Mouse (Mus musculus) midbrain, postnatal 0 days (tissue): ENCODE measurements around the gene Gbe1. TPM values are rescaled to one million over a fixed set of nuclear protein-coding genes. Genes with fewer than 3 reads are reported as not detected.

Experiments
- ATAC-seq: fragments of 200-750 bp; cut with Nextera tagmentation; 2 replicates; pipeline ENCODE4 v1.8.0; 2017; ENCODE audit warnings: moderate number of reproducible peaks, mild to moderate bottlenecking, moderate TSS enrichment, moderate library complexity; ENCODE audit not compliant: low FRiP score
- DNase-seq: peaks from one replicate; pipeline ENCODE4 v3.0.0-alpha.2; 2015; ENCODE audit warnings: low spot score
- H3K27ac ChIP-seq: fragments of 300-500 bp; sonication (generic); 2 replicates; pipeline ENCODE4 v1.5.1; 2014; ENCODE audit warnings: low read depth, mild to moderate bottlenecking, low read length, mixed read lengths
- H3K27me3 ChIP-seq: fragments of 300-500 bp; sonication (generic); 2 replicates; pipeline ENCODE4 v1.6.1; 2014; ENCODE audit warnings: low read length, control low read depth, mixed read lengths; ENCODE audit not compliant: insufficient read depth
- H3K36me3 ChIP-seq: fragments of 300-500 bp; sonication (generic); 2 replicates; pipeline ENCODE4 v1.6.1; 2014; ENCODE audit warnings: low read length, control low read depth, mixed read lengths; ENCODE audit not compliant: insufficient read depth
- H3K4me1 ChIP-seq: fragments of 300-500 bp; sonication (generic); 2 replicates; pipeline ENCODE4 v1.6.1; 2014; ENCODE audit warnings: mild to moderate bottlenecking, control low read depth, antibody characterized with exemption, low read length, mixed read lengths; ENCODE audit not compliant: insufficient read depth
- H3K4me2 ChIP-seq: fragments of 300-500 bp; sonication (generic); 2 replicates; pipeline ENCODE4 v1.6.1; 2014; ENCODE audit warnings: low read depth, mild to moderate bottlenecking, low read length, mixed read lengths; ENCODE audit not compliant: poor library complexity, severe bottlenecking
- H3K4me3 ChIP-seq: fragments of 300-500 bp; sonication (generic); 2 replicates; pipeline ENCODE4 v1.5.1; 2014; ENCODE audit warnings: low read depth, mild to moderate bottlenecking, low read length, moderate library complexity
- H3K9ac ChIP-seq: fragments of 300-500 bp; sonication (generic); replicated peaks from 2 replicates; pipeline ENCODE4 v1.6.1; 2014; ENCODE audit warnings: mild to moderate bottlenecking, low read length, moderate library complexity, mixed read lengths; ENCODE audit not compliant: poor library complexity, severe bottlenecking
- H3K9me3 ChIP-seq: fragments of 300-500 bp; sonication (generic); 2 replicates; pipeline ENCODE4 v1.6.1; 2016; ENCODE audit warnings: low read length, control low read depth
- CTCF ChIP-seq: IDR thresholded peaks from 2 replicates; pipeline ENCODE4 v1.5.1; 2016; ENCODE audit warnings: antibody characterized with exemption, mild to moderate bottlenecking
- WGBS: fragments of 180-500 bp; shearing (Covaris S2); extraction: QIAGEN DNeasy Blood & Tissue Kit; methylation state at CpG from one replicate; pipeline ENCODE4 v1.1.7; 2014; 5-methylcytosine and 5-hydroxymethylcytosine counted together
- polyA plus RNA-seq: library from polyadenylated mRNA; unstranded; fragments of >200 nt; fragmentation: Nextera tagmentation; extraction: Ambion mirVana; gene quantifications from 2 replicates; pipeline ENCODE4 v1.2.1, GENCODE M21; 2015
- total RNA-seq: library from RNA; depleted of rRNA; stranded (reverse); fragments of >200 nt; gene quantifications from 2 replicates; pipeline ENCODE4 v1.2.3, GENCODE M21; 2014

Gbe1 gene
- total and polyA plus RNA-seq, 2 experiments from 2014 or later = 16.9 to 21.4 TPM

DNA sequence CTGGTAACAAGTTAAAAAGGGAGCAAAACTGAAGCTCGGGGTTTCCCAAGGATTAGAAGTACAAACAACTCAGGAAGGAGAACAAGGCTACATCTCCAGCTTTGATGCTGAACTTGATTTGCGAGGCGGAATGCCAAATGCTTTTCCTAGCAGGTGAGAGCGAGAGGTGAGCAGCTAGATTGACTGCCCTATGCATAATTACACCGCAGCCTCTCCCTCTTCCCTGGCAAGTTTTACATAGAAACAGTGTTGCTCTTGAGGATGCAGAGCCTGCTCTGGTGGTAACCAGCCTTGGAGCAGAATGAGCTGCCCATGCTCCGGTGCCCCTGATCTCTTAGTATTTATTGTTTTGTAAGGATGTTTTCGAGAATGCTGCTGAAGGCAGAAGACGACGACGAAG, 31.9 kb downstream of the Gbe1 start:
- H3K36me3 ChIP-seq = no peaks in the 10 kb centered on the region
- no peak overlapping the region for H3K4me3 ChIP-seq
- 63% methylated on average over 10 of the region's 10 CpGs for WGBS
- no peak overlapping the region for H3K9ac ChIP-seq
- no peak for TF ChIP-seq CTCF
- no peak for ATAC-seq
- H3K4me1 ChIP-seq = no peaks in the 10 kb centered on the region
- H3K27ac ChIP-seq = no peak overlapping the region
- H3K27me3 ChIP-seq = no peaks in the 10 kb centered on the region
- no peak for DNase-seq
- no peaks in the 10 kb centered on the region for H3K9me3 ChIP-seq
- H3K4me2 ChIP-seq = no peak overlapping the region

DNA sequence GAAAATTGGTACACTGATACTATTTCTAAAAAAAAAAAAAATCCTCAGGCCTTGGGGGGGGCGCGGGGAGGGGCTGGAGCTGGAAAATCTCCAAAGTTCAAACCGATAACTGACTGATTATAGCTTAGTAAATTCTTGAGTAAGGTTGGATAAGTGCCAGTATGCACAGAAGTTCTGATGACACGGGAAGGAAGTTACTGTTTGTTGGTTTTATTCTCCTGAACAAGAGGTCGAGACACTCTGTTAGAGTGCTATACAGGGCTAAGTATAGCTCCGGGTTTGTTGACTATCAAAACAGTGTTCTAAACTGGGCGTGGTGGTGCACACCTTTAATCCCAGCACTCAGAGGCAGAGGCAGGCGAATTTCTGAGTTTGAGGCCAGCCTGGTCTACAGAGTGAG, 36.3 kb downstream of the Gbe1 start:
- Histone ChIP-seq H3K4me2 (no peak overlapping the region), H3K4me3 (no peak overlapping the region), H3K9me3 (no peaks in the 10 kb centered on the region), H3K36me3 (no peaks in the 10 kb centered on the region), H3K27ac (no peak overlapping the region), H3K27me3 (no peaks in the 10 kb centered on the region), H3K4me1 (no peaks in the 10 kb centered on the region), H3K9ac (no peak overlapping the region)
- 86% methylated on average over 8 of the region's 8 CpGs for WGBS
- DNase-seq (no peak), ATAC-seq (no peak)
- TF ChIP-seq CTCF = no peak

DNA sequence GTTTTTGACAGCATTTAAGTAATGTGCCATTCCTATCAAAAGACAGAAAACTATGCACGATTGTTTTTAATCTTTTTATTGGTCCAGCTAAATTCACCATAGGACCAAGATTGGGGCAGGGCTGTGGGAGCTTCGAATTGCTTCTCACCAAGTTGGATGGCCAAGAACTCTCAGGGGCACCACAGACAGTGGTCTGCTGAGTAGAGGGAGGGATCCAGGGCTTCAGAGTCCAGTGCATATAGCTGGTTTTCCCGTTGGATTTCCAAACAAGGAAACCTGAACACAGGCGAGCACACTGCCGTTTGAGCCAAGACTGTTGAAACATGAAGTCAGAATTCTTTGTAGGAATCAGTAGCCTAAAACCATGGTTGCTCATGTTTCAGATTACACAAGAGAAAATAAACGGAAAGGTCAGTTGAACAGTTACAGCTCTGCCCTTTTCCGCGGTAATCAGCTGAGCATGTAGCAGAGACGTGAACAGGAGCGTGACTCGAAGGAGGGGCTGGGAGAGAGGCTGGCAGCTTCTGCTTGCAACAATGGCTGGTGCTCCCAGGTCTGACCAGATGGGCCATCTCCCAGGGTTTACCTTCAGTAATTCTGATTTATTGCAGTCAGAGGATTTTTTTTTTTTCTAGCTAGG, 38.0 kb downstream of the Gbe1 start:
- Histone ChIP-seq H3K27me3 (no peaks in the 10 kb centered on the region), H3K9ac (no peak overlapping the region), H3K4me2 (no peak overlapping the region), H3K4me3 (no peak overlapping the region), H3K9me3 (no peaks in the 10 kb centered on the region), H3K36me3 (no peaks in the 10 kb centered on the region), H3K4me1 (no peaks in the 10 kb centered on the region), H3K27ac (no peak overlapping the region)
- DNase-seq = peak; percentile 54
- no peak for ATAC-seq
- WGBS = 56% methylated on average over 11 of the region's 11 CpGs
- TF ChIP-seq CTCF = no peak

DNA sequence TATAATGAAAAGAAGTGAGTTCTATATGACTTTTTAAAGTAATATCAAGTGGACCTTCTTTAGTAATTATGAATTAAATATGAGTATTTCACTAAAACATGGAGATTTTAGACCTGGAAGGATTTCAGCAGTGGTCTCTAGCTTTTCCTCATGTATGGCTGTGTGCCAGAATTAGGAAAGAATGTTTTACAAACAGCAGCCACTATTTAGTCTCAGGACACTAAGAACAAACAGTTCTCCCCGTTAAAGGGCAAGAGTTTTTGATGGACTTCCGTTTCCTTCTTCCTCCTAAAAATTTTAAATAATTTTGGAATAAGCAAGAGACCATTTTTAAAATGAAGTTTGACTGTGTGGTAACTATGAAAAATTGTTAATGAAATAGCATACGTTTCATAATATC, 38.8 kb downstream of the Gbe1 start:
- TF ChIP-seq CTCF = no peak
- peak; percentile 5 for DNase-seq
- Histone ChIP-seq H3K4me1 (no peaks in the 10 kb centered on the region), H3K4me3 (no peak overlapping the region), H3K36me3 (no peaks in the 10 kb centered on the region), H3K4me2 (no peak overlapping the region), H3K9me3 (no peaks in the 10 kb centered on the region), H3K27ac (no peak overlapping the region), H3K27me3 (no peaks in the 10 kb centered on the region), H3K9ac (no peak overlapping the region)
- WGBS = 64% methylated on average over 3 of the region's 3 CpGs
- ATAC-seq = no peak

DNA sequence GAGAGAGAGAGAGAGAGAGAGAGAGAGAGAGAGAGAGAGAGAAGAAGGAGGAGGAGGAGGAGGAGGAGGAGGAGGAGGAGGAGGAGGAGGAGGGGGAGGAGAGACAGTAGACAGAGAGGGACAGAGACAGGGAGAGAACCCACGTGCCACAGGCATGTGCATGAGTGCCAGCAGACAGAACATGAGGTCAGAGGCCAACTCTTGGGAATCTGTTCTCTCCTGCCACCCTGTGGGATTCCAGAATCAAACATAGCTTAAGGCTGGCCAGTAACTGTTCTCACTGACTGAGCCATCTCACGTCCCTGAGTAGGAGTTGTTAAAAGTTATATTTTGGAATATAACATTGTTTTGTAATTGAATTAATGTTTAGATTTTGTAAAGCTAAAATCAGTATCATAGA, 39.3 kb downstream of the Gbe1 start:
- 48% methylated on average over 2 of the region's 2 CpGs for whole genome bisulfite sequencing
- ATAC-seq (no peak), DNase-seq (peak; percentile 19)
- Histone ChIP-seq H3K27me3 (no peaks in the 10 kb centered on the region), H3K4me2 (no peak overlapping the region), H3K27ac (no peak overlapping the region), H3K4me1 (no peaks in the 10 kb centered on the region), H3K9me3 (no peaks in the 10 kb centered on the region), H3K4me3 (no peak overlapping the region), H3K36me3 (no peaks in the 10 kb centered on the region), H3K9ac (no peak overlapping the region)
- TF ChIP-seq CTCF = no peak; the same call in 1 of the 2 replicates

DNA sequence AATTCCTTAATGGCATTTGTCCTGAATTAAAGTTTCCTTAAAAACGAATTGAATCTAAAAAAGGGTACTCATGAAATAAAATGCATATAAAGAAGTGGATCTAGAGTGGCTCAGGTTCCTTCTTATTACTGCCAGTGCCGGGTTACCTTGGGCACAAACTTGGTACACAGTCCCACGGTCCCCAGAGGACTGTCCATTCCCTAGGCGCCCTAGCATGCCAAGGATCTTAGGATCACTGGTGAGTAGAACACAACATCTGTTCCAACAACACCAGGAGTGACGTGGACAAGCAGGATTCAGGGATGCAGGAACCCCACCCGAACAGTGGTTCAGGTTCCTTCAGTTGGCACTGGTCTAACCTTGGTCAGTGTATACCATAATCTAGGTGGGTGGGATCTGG, 44.6 kb downstream of the Gbe1 start:
- Histone ChIP-seq H3K9me3 (peaks cover 6% of the 10 kb centered on the region), H3K4me2 (no peak overlapping the region), H3K27me3 (no peaks in the 10 kb centered on the region), H3K36me3 (no peaks in the 10 kb centered on the region), H3K9ac (no peak overlapping the region), H3K4me3 (no peak overlapping the region), H3K27ac (no peak overlapping the region), H3K4me1 (no peaks in the 10 kb centered on the region)
- ATAC-seq (no peak), DNase-seq (no peak)
- 95% methylated on average over 6 of the region's 6 CpGs for WGBS
- no peak for TF ChIP-seq CTCF
